In the genomic region with DNA sequence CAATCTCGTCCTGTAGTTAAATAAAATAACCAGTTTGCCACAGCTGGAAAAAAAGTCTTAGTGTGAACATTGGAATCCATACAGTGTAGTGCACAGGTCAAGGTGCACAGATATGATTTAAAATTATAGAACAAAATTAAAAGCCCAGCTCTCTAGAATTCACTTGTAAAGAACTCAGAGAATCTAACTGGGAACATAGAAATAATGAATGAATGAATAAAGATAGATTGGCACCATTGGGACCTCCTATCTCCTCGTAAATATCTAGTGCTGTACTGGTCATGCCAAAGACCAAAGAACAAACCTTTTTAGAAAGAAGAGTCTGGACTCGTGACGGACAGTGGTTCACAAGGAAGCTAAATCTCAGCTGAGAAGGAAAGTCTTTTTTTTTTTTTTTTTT, we compare ENCODE assay signal across 8 mouse cellular contexts. TPM values are rescaled to one million over a fixed set of nuclear protein-coding genes. Genes with fewer than 3 reads are reported as not detected.
DNase-seq lines count a peak whose midpoint lies in the region; ATAC-seq and TF ChIP-seq lines count a peak whose summit lies in the region.

Zfp748 (minus strand) TSS at position 101 of the 400 bp plus-strand sequence.

- H3K27me3 ChIP-seq in kidney, postnatal 0 days (ENCODE audit: insufficient read depth, low read length): no peaks in the 10 kb centered on the region
- no peaks in the 10 kb centered on the region for H3K27me3 ChIP-seq in midbrain, postnatal 0 days (ENCODE audit: insufficient read depth, low read length)

- H3K9me3 ChIP-seq in kidney, postnatal 0 days (replicated peaks; ENCODE audit: low read length): no peaks in the 10 kb centered on the region
- H3K9me3 ChIP-seq in midbrain, postnatal 0 days (ENCODE audit: low read length): no peaks in the 10 kb centered on the region

- peak within 1 kb of the TSS; percentile 67 for H3K4me2 ChIP-seq in kidney, postnatal 0 days (ENCODE audit: low read length)
- peak within 1 kb of the TSS; percentile 90 for H3K4me2 ChIP-seq in midbrain, postnatal 0 days (ENCODE audit: low read depth, low read length, poor library complexity, severe bottlenecking)

- no peaks in the 10 kb centered on the region for H3K36me3 ChIP-seq in kidney, postnatal 0 days (ENCODE audit: insufficient read depth, low read length)
- no peaks in the 10 kb centered on the region for H3K36me3 ChIP-seq in midbrain, postnatal 0 days (ENCODE audit: insufficient read depth, low read length)

- H3K27ac ChIP-seq in kidney, postnatal 0 days: peak within 1 kb of the TSS; percentile 91
- H3K27ac ChIP-seq in cortical plate, adult 2 months (ENCODE audit: insufficient read depth, low read length): no peak within 1 kb of the TSS
- H3K27ac ChIP-seq in midbrain, postnatal 0 days (ENCODE audit: low read depth, low read length): peak within 1 kb of the TSS; percentile 83

- no peak for DNase-seq in kidney, postnatal 0 days (ENCODE audit: low spot score)
- no peak for DNase-seq in kidney, adult 11 months
- DNase-seq in induced T-regulatory cell, adult 2 months (ENCODE audit: low read depth): peak; percentile 10
- DNase-seq in midbrain, postnatal 0 days (ENCODE audit: low spot score): no peak
- no peak for DNase-seq in cerebellum, adult 11 months
- DNase-seq in urinary bladder, postnatal 10 days (ENCODE audit: low spot score): no peak
- no peak for DNase-seq in embryo, embryonic 10.5 days (ENCODE audit: low spot score)

- 86% methylated on average over 4 of the region's 4 CpGs for WGBS in kidney, postnatal 0 days
- WGBS in midbrain, postnatal 0 days: 79% methylated on average over 4 of the region's 4 CpGs

- peak within 1 kb of the TSS; percentile 92 for H3K4me3 ChIP-seq in kidney, postnatal 0 days (replicated peaks; ENCODE audit: low read depth, low read length)
- H3K4me3 ChIP-seq in cortical plate, adult 2 months (ENCODE audit: insufficient read depth, low read length): peak within 1 kb of the TSS; percentile 65
- H3K4me3 ChIP-seq in midbrain, postnatal 0 days (ENCODE audit: low read depth, low read length): peak within 1 kb of the TSS; percentile 90

- H3K4me1 ChIP-seq in kidney, postnatal 0 days (replicated peaks; ENCODE audit: insufficient read depth, low read length): peaks cover 7% of the 10 kb centered on the region; the same call in 1 of the 2 replicates
- H3K4me1 ChIP-seq in cortical plate, adult 2 months (ENCODE audit: control insufficient read depth, insufficient read depth, low read length): peaks cover 3% of the 10 kb centered on the region; the same call in 1 of the 2 replicates
- H3K4me1 ChIP-seq in midbrain, postnatal 0 days (ENCODE audit: insufficient read depth, low read length): peaks cover 8% of the 10 kb centered on the region

- TF ChIP-seq POLR2A in cortical plate, adult 2 months (IDR thresholded peaks at IDR 0.05; ENCODE audit: extremely low read depth, insufficient read depth, low read length): no peak

- H3K9ac ChIP-seq in kidney, postnatal 0 days (ENCODE audit: low read depth, low read length): peak within 1 kb of the TSS; percentile 85
- H3K9ac ChIP-seq in midbrain, postnatal 0 days (replicated peaks; ENCODE audit: low read length, poor library complexity, severe bottlenecking): peak within 1 kb of the TSS; percentile 92

- no peak for TF ChIP-seq CTCF in kidney, postnatal 0 days (IDR thresholded peaks at IDR 0.05; ENCODE audit: low read depth)
- TF ChIP-seq CTCF in cortical plate, adult 2 months (IDR thresholded peaks at IDR 0.05; ENCODE audit: extremely low read depth, insufficient read depth, low read length): no peak
- TF ChIP-seq CTCF in midbrain, postnatal 0 days (IDR thresholded peaks at IDR 0.05): no peak

- no peak for ATAC-seq in kidney, postnatal 0 days (replicated peaks; ENCODE audit: low FRiP score, low read depth)
- no peak for ATAC-seq in midbrain, postnatal 0 days (ENCODE audit: low FRiP score)

RNA-seq across cellular contexts. Expression of gene Zfp748, which starts in this region (rescaled TPM):
- polyA plus RNA-seq in kidney, postnatal 0 days (2015; fragmentation: Nextera tagmentation; extraction: Ambion mirVana): 9.0 and 9.8 TPM in 2 replicates
- 5.0 and 5.2 TPM in 2 replicates for polyA plus RNA-seq in cortical plate, adult 2 months (2012; rRNA removed)
- 21.7 and 22.5 TPM in 2 replicates for total RNA-seq in midbrain, postnatal 0 days (2014; rRNA removed)
- polyA plus RNA-seq in midbrain, postnatal 0 days (2015; fragmentation: Nextera tagmentation; extraction: Ambion mirVana): 7.1 and 8.1 TPM in 2 replicates
